Mouse (Mus musculus) liver, embryonic 14.5 days (tissue): ENCODE results near the gene Necab2. TPM values are rescaled to one million over a fixed set of nuclear protein-coding genes. Genes with fewer than 3 reads are reported as not detected.
A peak's percentile ranks its signal among the peaks of the same experiment; 100 is the strongest.

Source experiments
- ATAC-seq: fragments of 200-750 bp; cut with Nextera tagmentation; 2 replicates; pipeline ENCODE4 v1.8.0; 2017; ENCODE audit warnings: moderate number of reproducible peaks, mild to moderate bottlenecking, moderate library complexity; ENCODE audit not compliant: insufficient read depth
- DNase-seq, 3 experiments: peaks; one replicate each; pipeline ENCODE4 v3.0.0-alpha.2; 2012 to 2013; ENCODE audit warnings: low read depth in 3 of 3, low spot score in 3 of 3
- H3K27ac ChIP-seq: fragments of 300-500 bp; sonication (generic); 2 replicates; pipeline ENCODE4 v1.5.1; 2014; ENCODE audit warnings: moderate library complexity, mild to moderate bottlenecking, control low read depth, inconsistent platforms
- H3K27me3 ChIP-seq: fragments of 300-500 bp; sonication (generic); 2 replicates; pipeline ENCODE4 v1.6.1; 2014; ENCODE audit warnings: mild to moderate bottlenecking, low read length, moderate library complexity; ENCODE audit not compliant: control insufficient read depth, insufficient read depth
- H3K36me3 ChIP-seq: fragments of 300-500 bp; sonication (generic); replicated peaks from 2 replicates; pipeline ENCODE4 v1.6.1; 2014; ENCODE audit warnings: low read depth; ENCODE audit not compliant: control insufficient read depth, insufficient read depth
- H3K4me1 ChIP-seq, 2 experiments: fragments of 200-500 bp in 1 of 2; fragments of 300-500 bp in 1 of 2; sonication (generic) in 1 of 2; replicated peaks; 2 replicates each; pipeline ENCODE4 v1.6.1; 2012 to 2014; ENCODE audit warnings: antibody characterized with exemption in 1 of 2, inconsistent platforms in 1 of 2, low read length in 1 of 2; ENCODE audit not compliant: control insufficient read depth in 2 of 2, insufficient read depth in 2 of 2
- H3K4me2 ChIP-seq: fragments of 300-500 bp; sonication (generic); 2 replicates; pipeline ENCODE4 v1.6.1; 2014; ENCODE audit warnings: low read depth, mild to moderate bottlenecking, control low read depth, moderate library complexity
- H3K4me3 ChIP-seq, 2 experiments: fragments of 200-500 bp in 1 of 2; fragments of 300-500 bp in 1 of 2; sonication (generic) in 1 of 2; 2 replicates each; pipeline ENCODE4 v1.5.1; 2012 to 2014; ENCODE audit warnings: low read depth in 2 of 2, low read length in 2 of 2, mild to moderate bottlenecking in 2 of 2, control low read depth in 1 of 2, inconsistent platforms in 1 of 2, moderate library complexity in 1 of 2; ENCODE audit not compliant: insufficient read depth in 1 of 2
- H3K9ac ChIP-seq: fragments of 300-500 bp; sonication (generic); replicated peaks from 2 replicates; pipeline ENCODE4 v1.6.1; 2014; ENCODE audit warnings: mild to moderate bottlenecking, control low read depth, moderate library complexity
- H3K9me3 ChIP-seq: fragments of 300-500 bp; sonication (generic); 2 replicates; pipeline ENCODE4 v1.6.1; 2016; ENCODE audit warnings: low read length, mixed read lengths; ENCODE audit not compliant: control insufficient read depth
- CTCF ChIP-seq: IDR thresholded peaks from 2 replicates; pipeline ENCODE4 v1.5.1; 2016; ENCODE audit warnings: antibody characterized with exemption, low read depth, control low read depth
- EP300 ChIP-seq: IDR thresholded peaks from 2 replicates; pipeline ENCODE4 v1.6.1; 2016; ENCODE audit warnings: antibody characterized with exemption, low read depth
- WGBS: fragments of 180-500 bp; shearing (Covaris S2); extraction: QIAGEN DNeasy Blood & Tissue Kit; methylation state at CpG from one replicate; pipeline ENCODE4 v1.1.7; 2014; ENCODE audit not compliant: insufficient replicate concordance; 5-methylcytosine and 5-hydroxymethylcytosine counted together
- polyA plus RNA-seq, 2 experiments: library from polyadenylated mRNA; depleted of rRNA in 1 of 2; stranded (reverse) in 1 of 2; unstranded in 1 of 2; fragments of >200 nt; fragmentation: Nextera tagmentation in 1 of 2; extraction: Ambion mirVana in 1 of 2; gene quantifications; 2 replicates each; pipeline versions ENCODE4 v1.2.1 to v1.2.3; 2012 to 2014

Necab2 gene
- polyA plus RNA-seq, 2 experiments = 0.06 TPM; not detected in 1

DNA sequence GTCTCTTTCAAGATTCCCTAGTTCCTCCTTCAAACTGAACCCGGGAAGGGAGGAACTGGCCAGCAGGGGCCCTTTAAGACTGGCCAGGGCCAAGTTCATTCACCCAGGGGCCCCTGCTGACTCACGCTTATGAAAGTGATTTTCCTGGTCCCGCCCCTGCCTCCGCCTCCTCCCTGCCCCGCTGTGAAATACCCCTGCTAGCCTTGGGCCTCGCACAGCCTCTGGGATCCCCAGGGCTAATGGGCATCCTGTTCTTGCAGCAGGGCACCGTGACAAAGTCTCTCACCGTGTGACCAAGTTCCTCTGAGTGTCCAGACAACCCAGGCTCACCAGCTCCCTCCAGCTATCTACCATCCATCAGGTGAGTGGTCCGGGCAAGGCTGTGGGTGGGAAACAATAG, 9.6 kb upstream of the Necab2 start:
- DNase-seq = no peak
- 6% methylated on average over 9 of the region's 9 CpGs for WGBS
- no peak overlapping the region for H3K9ac ChIP-seq

DNA sequence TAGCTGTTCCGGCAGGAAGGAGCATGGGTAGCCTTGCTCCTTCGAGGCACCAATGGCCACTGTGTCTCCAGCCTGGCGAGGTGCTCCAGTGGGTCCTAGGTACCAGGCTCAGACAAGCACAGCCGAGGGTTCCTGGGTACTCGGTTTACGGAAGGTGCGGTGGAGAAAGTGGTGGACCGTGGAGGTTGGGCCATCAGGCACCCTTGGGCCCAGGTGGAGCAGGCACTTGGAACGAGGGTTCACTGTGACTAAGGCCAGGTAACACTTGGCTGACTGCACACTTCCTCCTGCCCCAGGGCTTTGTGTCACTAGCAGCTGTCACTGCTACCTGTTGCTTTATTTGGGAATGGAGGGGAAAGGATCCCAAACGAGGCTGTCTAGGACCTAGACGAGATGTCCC, 9.0 kb upstream of the Necab2 start:
- Histone ChIP-seq H3K4me2 (peak overlapping the region; percentile 42), H3K4me1 (peaks cover 0 to 8% of the 10 kb centered on the region in 2 experiments; a peak in 2 of 4 replicates), H3K27ac (no peak overlapping the region), H3K36me3 (no peaks in the 10 kb centered on the region), H3K27me3 (no peaks in the 10 kb centered on the region), H3K4me3 (peak overlapping the region; percentile 50 to 58), H3K9ac (no peak overlapping the region), H3K9me3 (no peaks in the 10 kb centered on the region)
- 52% methylated on average over 11 of the region's 11 CpGs for WGBS
- ATAC-seq = no peak
- DNase-seq = no peak
- no peak for TF ChIP-seq CTCF
- no peak for TF ChIP-seq EP300

More for the DNA sequence above, 9.6 kb upstream of the Necab2 start:
- peak; percentile 53 for ATAC-seq
- no peak overlapping the region for H3K27ac ChIP-seq
- H3K4me1 ChIP-seq = peaks cover 0 to 8% of the 10 kb centered on the region in 2 experiments; a peak in 2 of 4 replicates
- H3K4me3 ChIP-seq = peak overlapping the region; percentile 50 to 58
- H3K9me3 ChIP-seq = no peaks in the 10 kb centered on the region
- no peaks in the 10 kb centered on the region for H3K27me3 ChIP-seq
- H3K4me2 ChIP-seq = peak overlapping the region; percentile 42; the same call in 1 of the 2 replicates
- TF ChIP-seq EP300 (no peak), CTCF (no peak)
- H3K36me3 ChIP-seq = no peaks in the 10 kb centered on the region

DNA sequence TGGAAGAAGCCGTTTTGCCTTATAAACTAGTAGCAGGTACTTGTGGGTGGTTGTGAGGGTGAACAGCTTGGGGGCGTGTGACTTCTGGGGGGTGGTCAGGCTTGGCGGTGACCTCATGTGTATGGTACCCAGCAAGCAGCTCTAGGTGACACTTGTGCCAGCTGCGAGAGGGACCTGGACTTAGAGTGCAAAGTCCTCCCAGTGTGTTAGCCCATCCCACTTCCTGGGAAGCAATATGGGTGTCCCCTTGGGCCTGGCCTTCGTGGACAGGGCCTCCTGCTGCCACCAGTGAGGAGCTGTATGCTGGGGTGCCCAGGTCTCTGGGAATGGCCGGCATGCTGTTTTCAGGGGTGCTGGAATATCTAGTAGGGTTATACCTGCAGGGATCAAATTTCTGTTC, 7.6 kb upstream of the Necab2 start:
- DNase-seq (no peak), ATAC-seq (no peak)
- TF ChIP-seq EP300 (no peak), CTCF (no peak)
- 53% methylated on average over 6 of the region's 6 CpGs for WGBS
- H3K27ac ChIP-seq = no peak overlapping the region
- H3K9me3 ChIP-seq = no peaks in the 10 kb centered on the region
- no peaks in the 10 kb centered on the region; the same call in 1 of the 2 replicates for H3K36me3 ChIP-seq
- peak overlapping the region; percentile 34 to 50 for H3K4me3 ChIP-seq
- H3K27me3 ChIP-seq = no peaks in the 10 kb centered on the region
- peak overlapping the region; percentile 42 for H3K4me2 ChIP-seq
- peaks cover 0 to 8% of the 10 kb centered on the region in 2 experiments; a peak in 2 of 4 replicates for H3K4me1 ChIP-seq
- no peak overlapping the region for H3K9ac ChIP-seq

DNA sequence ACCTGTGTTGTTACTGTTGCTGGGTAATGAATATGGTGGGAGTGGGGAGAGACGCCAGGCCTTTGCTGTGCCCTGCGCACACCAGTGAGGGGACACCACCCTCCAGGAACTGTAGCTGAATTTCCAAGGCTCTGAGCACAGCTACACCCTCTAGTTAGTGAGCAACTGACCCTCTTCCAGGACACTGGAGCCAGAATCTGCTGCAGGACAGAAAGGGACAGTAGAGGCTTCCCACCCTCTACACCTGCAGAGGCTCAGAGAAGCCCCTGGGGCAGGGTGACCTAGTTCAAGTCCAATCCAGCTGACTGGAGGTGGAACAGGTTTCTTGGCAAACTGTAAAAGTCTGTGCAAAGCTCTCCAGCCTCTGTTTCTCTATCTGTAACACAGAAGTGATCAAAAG, 7.1 kb upstream of the Necab2 start:
- no peak overlapping the region for H3K27ac ChIP-seq
- no peaks in the 10 kb centered on the region for H3K27me3 ChIP-seq
- no peaks in the 10 kb centered on the region for H3K9me3 ChIP-seq
- peaks cover 0 to 6% of the 10 kb centered on the region in 2 experiments; a peak in 2 of 4 replicates for H3K4me1 ChIP-seq
- TF ChIP-seq CTCF (no peak), EP300 (no peak)
- H3K4me2 ChIP-seq = peak overlapping the region; percentile 42
- no peaks in the 10 kb centered on the region; the same call in 1 of the 2 replicates for H3K36me3 ChIP-seq
- no peak for DNase-seq
- whole genome bisulfite sequencing = 73% methylated on average over 2 of the region's 2 CpGs
- peak overlapping the region; percentile 13 to 50 for H3K4me3 ChIP-seq
- H3K9ac ChIP-seq = no peak overlapping the region
- ATAC-seq = no peak

DNA sequence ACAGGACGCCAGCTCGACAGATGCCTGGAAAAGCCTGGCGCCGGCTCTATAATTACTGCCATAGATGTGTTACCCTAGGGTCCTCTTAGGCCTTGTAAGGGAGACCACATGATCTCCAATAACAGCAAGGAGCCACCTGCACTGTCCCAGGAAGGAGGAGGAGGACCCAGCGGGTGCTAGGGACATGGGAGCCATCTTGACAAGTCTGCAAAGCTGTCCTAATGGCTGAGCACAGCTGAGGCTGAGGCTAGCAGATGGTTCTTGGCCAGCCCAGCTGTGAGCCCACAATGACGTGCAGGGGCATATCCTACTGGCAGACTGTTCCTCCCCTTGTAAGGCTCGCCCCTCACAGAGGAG, 6.6 kb upstream of the Necab2 start:
- ATAC-seq = no peak
- DNase-seq = no peak
- Histone ChIP-seq H3K27ac (no peak overlapping the region), H3K4me2 (peak overlapping the region; percentile 42), H3K9me3 (no peaks in the 10 kb centered on the region), H3K9ac (no peak overlapping the region), H3K4me3 (no peak overlapping the region), H3K36me3 (no peaks in the 10 kb centered on the region; the same call in 1 of the 2 replicates), H3K4me1 (peaks cover 0 to 6% of the 10 kb centered on the region in 2 experiments; a peak in 2 of 4 replicates), H3K27me3 (no peaks in the 10 kb centered on the region)
- no peak for TF ChIP-seq CTCF
- TF ChIP-seq EP300 = no peak
- whole genome bisulfite sequencing = 59% methylated on average over 7 of the region's 7 CpGs
